Mouse (Mus musculus): ENCODE data around the gene Arpp19. TPM values are rescaled to one million over a fixed set of nuclear protein-coding genes. Genes with fewer than 3 reads are reported as not detected.
A peak's percentile ranks its signal among the peaks of the same experiment; 100 is the strongest.

Gene Arpp19
- polyA plus RNA-seq, 1 experiment: 160 TPM

DNA sequence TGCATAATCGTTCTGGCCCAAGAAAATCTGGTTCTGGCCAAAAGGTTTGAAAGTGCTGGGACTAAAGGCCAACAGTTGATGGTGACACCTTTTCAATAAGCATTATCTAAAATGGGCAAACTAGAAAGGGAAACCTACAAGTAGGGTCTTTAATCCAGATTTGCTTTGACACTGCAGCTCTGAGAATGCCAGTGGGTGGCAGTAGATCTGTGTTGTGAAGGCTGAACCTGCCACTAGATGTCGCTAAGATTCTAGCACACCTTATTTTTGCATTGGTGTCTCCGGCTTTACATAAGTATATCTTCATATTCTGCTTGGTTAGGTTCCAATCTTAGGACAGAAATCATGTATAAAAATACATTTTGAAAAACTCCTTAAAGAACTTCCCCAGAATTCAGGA lies 12.6 kb downstream of the Arpp19 start:
- Histone ChIP-seq H3K36me3 (ENCODE audit: control insufficient read depth, insufficient read depth) (peaks cover 4% of the 10 kb centered on the region), H3ac (ENCODE audit: control insufficient read depth, insufficient read length) (no peak overlapping the region), H3K4me2 (ENCODE audit: low read depth) (peak overlapping the region; percentile 0), H3K79me2 (ENCODE audit: control insufficient read depth, insufficient read depth) (peaks cover 62% of the 10 kb centered on the region), H3K4me3 (no peak overlapping the region), H3K27me3 (ENCODE audit: control insufficient read depth, insufficient read depth, insufficient read length) (no peaks in the 10 kb centered on the region)
- TF ChIP-seq TCF12 (IDR thresholded peaks at IDR 0.05; ENCODE audit: insufficient read depth, poor library complexity, severe bottlenecking) (no peak), USF1 (IDR thresholded peaks at IDR 0.05; ENCODE audit: low read depth) (no peak), POLR2A (IDR thresholded peaks at IDR 0.05; ENCODE audit: insufficient read length, low read depth) (no peak), CEBPB (IDR thresholded peaks at IDR 0.05; ENCODE audit: insufficient read depth, poor library complexity, severe bottlenecking) (no peak), MYOG (IDR thresholded peaks at IDR 0.05; ENCODE audit: control insufficient read depth in 1 of 3, insufficient read depth in 1 of 3, insufficient read length in 2 of 3, low read depth in 2 of 3) (no peak), TCF3 (IDR thresholded peaks at IDR 0.05; ENCODE audit: insufficient read length, low read depth) (no peak), SRF (IDR thresholded peaks at IDR 0.05; ENCODE audit: control insufficient read depth, insufficient read length, low read depth) (no peak), POLR2AphosphoS2 (IDR thresholded peaks at IDR 0.05; ENCODE audit: insufficient read length, low read depth) (no peak), REST (IDR thresholded peaks at IDR 0.05; ENCODE audit: insufficient read depth, insufficient read length) (no peak), E2F4 (IDR thresholded peaks at IDR 0.05; ENCODE audit: insufficient read depth) (no peak), MYOD1 (IDR thresholded peaks at IDR 0.05; ENCODE audit: control insufficient read depth in 1 of 3, insufficient read length in 2 of 3, low read depth in 2 of 3) (no peak), MAX (IDR thresholded peaks at IDR 0.05; ENCODE audit: low read depth) (no peak)

DNA sequence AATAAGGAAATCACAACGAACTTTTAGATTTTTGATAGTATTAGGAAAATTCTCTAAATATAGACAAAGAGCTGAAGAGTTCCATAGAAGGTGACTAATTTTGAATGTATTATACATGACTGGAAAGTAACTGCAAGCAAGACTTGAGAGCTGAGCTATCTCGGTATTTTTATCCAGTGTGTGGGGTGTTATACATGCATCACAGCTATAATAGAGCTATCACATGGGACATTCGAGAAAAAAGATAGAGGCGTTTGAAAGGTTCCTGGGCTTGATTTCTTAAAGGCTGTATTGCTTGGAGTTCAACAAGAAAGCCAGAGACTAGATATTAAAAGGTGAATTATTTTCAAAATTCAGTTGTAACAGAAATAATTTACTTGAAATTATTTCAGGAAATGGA lies 14.4 kb downstream of the Arpp19 start:
- Histone ChIP-seq H3K27me3 (ENCODE audit: control insufficient read depth, insufficient read depth, insufficient read length) (no peaks in the 10 kb centered on the region), H3K79me2 (ENCODE audit: control insufficient read depth, insufficient read depth) (peaks cover 43% of the 10 kb centered on the region), H3ac (ENCODE audit: control insufficient read depth, insufficient read length) (no peak overlapping the region), H3K36me3 (ENCODE audit: control insufficient read depth, insufficient read depth) (peaks cover 10% of the 10 kb centered on the region), H3K4me3 (no peak overlapping the region), H3K4me2 (ENCODE audit: low read depth) (no peak overlapping the region)
- TF ChIP-seq MYOG (IDR thresholded peaks at IDR 0.05; ENCODE audit: control insufficient read depth in 1 of 3, insufficient read depth in 1 of 3, insufficient read length in 2 of 3, low read depth in 2 of 3) (no peak), CEBPB (IDR thresholded peaks at IDR 0.05; ENCODE audit: insufficient read depth, poor library complexity, severe bottlenecking) (no peak), SRF (IDR thresholded peaks at IDR 0.05; ENCODE audit: control insufficient read depth, insufficient read length, low read depth) (no peak), TCF12 (IDR thresholded peaks at IDR 0.05; ENCODE audit: insufficient read depth, poor library complexity, severe bottlenecking) (no peak), MAX (IDR thresholded peaks at IDR 0.05; ENCODE audit: low read depth) (no peak), REST (IDR thresholded peaks at IDR 0.05; ENCODE audit: insufficient read depth, insufficient read length) (no peak)

DNA sequence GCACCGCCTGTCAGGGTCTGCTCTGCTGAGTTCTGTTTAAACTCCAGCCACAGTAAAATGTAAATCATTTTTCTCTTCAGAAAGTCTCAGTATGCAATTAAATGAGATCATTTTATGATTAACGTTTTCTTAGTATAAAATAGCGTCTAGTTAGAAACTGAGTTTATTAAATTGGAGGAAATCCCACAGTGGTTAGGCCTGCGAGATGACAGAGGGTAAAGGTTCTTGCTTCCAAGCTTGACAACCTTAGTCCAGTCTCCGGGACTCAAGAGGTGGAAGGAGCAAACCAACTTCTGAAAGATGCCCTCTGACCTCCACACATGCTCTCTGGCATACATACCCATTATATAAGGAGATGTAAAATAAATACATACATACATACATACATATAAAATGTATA lies 17.6 kb downstream of the Arpp19 start:
- H3K4me3 ChIP-seq: no peak overlapping the region
- no peak overlapping the region for H3ac ChIP-seq (ENCODE audit: control insufficient read depth, insufficient read length)
- peaks cover 26% of the 10 kb centered on the region for H3K36me3 ChIP-seq (ENCODE audit: control insufficient read depth, insufficient read depth)
- H3K4me2 ChIP-seq (ENCODE audit: low read depth): no peak overlapping the region
- peaks cover 24% of the 10 kb centered on the region for H3K79me2 ChIP-seq (ENCODE audit: control insufficient read depth, insufficient read depth)
- H3K27me3 ChIP-seq (ENCODE audit: control insufficient read depth, insufficient read depth, insufficient read length): no peaks in the 10 kb centered on the region
- TF ChIP-seq SRF (IDR thresholded peaks at IDR 0.05; ENCODE audit: control insufficient read depth, insufficient read length, low read depth) (no peak), CEBPB (IDR thresholded peaks at IDR 0.05; ENCODE audit: insufficient read depth, poor library complexity, severe bottlenecking) (no peak), REST (IDR thresholded peaks at IDR 0.05; ENCODE audit: insufficient read depth, insufficient read length) (no peak), TCF12 (IDR thresholded peaks at IDR 0.05; ENCODE audit: insufficient read depth, poor library complexity, severe bottlenecking) (no peak), MYOG (IDR thresholded peaks at IDR 0.05; ENCODE audit: control insufficient read depth in 1 of 3, insufficient read depth in 1 of 3, insufficient read length in 2 of 3, low read depth in 2 of 3) (no peak), MYOD1 (IDR thresholded peaks at IDR 0.05; ENCODE audit: control insufficient read depth in 1 of 3, insufficient read length in 2 of 3, low read depth in 2 of 3) (no peak), E2F4 (IDR thresholded peaks at IDR 0.05; ENCODE audit: insufficient read depth) (no peak), POLR2A (IDR thresholded peaks at IDR 0.05; ENCODE audit: insufficient read length, low read depth) (no peak), TCF3 (IDR thresholded peaks at IDR 0.05; ENCODE audit: insufficient read length, low read depth) (no peak), POLR2AphosphoS2 (IDR thresholded peaks at IDR 0.05; ENCODE audit: insufficient read length, low read depth) (no peak), USF1 (IDR thresholded peaks at IDR 0.05; ENCODE audit: low read depth) (no peak), MAX (IDR thresholded peaks at IDR 0.05; ENCODE audit: low read depth) (no peak)

DNA sequence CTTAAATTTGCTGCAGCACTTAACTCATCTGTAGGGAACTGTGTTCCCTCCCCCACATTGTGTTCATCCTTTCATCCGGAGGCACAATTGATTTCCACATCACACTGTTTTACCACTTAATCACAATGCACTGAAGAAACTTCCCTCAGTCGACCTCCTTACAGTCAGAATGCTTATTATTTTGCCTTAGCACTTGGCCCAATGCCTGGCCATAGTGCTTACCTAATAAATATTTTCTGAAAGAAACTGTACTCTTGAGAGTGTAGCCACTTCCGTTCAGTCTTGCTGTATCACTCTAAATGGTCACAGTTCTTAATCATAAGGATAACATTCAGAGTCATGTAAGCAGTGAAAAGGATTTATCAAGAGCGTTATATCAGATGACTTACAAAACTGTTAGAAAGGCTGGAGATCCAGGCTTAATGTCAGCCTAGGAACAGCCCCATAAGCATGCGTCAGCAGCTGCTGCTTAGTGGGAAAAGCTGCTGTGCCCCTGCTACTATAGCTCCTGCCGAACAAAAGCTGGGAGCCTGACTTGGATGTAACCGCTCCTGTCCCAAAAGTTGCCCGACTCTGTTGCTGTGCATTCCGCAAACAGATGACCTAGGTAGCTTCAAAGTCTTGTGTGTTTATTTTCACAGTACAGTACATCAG lies 27.4 kb downstream of the Arpp19 start:
- Histone ChIP-seq H3K36me3 (ENCODE audit: control insufficient read depth, insufficient read depth) (peaks cover 9% of the 10 kb centered on the region), H3ac (ENCODE audit: control insufficient read depth, insufficient read length) (no peak overlapping the region), H3K4me3 (no peak overlapping the region), H3K27me3 (ENCODE audit: control insufficient read depth, insufficient read depth, insufficient read length) (no peaks in the 10 kb centered on the region), H3K79me2 (ENCODE audit: control insufficient read depth, insufficient read depth) (no peaks in the 10 kb centered on the region), H3K4me2 (ENCODE audit: low read depth) (no peak overlapping the region)
- TF ChIP-seq POLR2AphosphoS2 (IDR thresholded peaks at IDR 0.05; ENCODE audit: insufficient read length, low read depth): peak; percentile 3
- no peak for TF ChIP-seq MYOG (IDR thresholded peaks at IDR 0.05; ENCODE audit: control insufficient read depth in 1 of 3, insufficient read depth in 1 of 3, insufficient read length in 2 of 3, low read depth in 2 of 3)
- TF ChIP-seq MAX (IDR thresholded peaks at IDR 0.05; ENCODE audit: low read depth): no peak
- TF ChIP-seq POLR2A (IDR thresholded peaks at IDR 0.05; ENCODE audit: insufficient read length, low read depth): no peak
- TF ChIP-seq CEBPB (IDR thresholded peaks at IDR 0.05; ENCODE audit: insufficient read depth, poor library complexity, severe bottlenecking): no peak
- TF ChIP-seq USF1 (IDR thresholded peaks at IDR 0.05; ENCODE audit: low read depth): no peak
